Mouse (Mus musculus): ENCODE data around the gene Ralb. TPM values are rescaled to one million over a fixed set of nuclear protein-coding genes. Genes with fewer than 3 reads are reported as not detected.
A peak's percentile ranks its signal among the peaks of the same experiment; 100 is the strongest.

The Ralb gene
- total RNA-seq, 2 experiments from 2014 or later: 54.5 to 69.6 TPM

GRCm38 (mm10) chr1:119494024-119494711, 10.4 kb downstream of the Ralb start:
- DNase-seq: no peak

DNA sequence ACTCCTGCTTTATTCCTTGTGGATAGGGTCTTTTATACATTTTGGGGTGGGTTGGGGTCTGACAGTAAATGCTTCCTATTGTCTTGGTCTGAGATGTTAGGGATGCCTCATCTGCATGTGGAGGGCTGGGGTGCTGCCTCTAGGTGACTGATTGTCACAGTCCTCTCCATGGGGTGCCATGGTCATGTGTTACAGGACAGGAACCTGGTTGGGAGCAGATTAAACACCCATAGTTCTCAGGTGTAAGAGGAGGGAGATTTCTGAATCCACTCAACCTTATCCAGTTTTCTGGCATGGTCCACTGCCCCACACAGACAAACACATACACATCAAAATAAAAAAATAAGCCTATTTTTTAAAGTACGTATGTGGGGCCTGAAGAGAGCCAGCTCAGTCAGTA, 12.1 kb downstream of the Ralb start:
- no peak for DNase-seq

- peak; percentile 93 to 95 for DNase-seq
These were observed 12.5 kb downstream of the Ralb start for GRCm38 (mm10) chr1:119492097-119492496.

DNA sequence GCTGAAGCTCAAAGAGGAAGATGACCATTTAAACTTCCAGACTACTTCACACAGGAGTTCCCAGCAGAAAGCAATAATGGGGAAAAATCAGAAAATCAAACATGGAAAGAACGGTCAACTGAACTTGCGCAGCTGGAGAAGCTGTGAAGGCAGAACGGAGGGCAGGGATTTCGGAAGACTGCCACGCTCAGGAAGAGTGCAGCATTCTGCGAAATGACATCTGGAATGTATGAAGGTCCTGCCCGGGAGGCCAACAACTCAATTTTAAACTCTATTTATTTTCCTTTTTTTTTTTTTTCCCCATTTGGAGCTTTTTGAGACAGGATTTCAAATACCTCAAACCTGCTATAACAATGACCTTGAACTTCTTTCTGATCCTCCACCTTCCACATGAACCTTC, 13.8 kb downstream of the Ralb start:
- no peak for DNase-seq

DNA sequence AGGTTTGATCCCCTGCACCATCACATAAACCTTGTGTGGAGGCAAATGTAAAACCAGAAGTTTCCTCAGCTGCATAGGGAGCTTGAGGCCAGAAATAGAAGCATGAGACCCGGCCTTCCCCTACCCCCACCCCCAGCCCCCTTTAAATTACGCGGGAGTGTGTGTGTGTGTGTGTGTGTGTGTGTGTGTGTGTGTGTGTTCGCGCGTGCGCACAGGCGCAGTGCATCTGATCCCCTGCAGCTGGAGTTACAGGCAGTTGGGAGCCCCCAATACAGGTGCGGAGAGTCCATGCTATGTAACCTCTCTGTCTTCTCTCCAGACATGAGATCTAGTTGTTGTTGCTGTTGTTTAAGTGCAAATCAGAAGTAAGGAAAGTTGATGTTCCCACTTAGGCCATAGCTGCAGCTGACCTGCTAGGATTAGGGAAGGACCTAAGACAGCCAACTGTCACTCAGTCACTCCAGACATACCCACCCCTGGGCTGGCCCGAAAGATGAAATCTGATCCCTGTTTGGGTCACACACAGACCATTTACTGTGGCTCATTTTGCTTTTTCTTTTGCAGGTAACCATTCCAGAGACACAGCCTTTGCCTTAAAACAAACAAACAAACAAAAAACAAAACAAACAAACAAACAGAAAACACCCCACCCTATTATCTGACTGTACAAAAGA, 16.5 kb downstream of the Ralb start:
- DNase-seq: no peak

DNA sequence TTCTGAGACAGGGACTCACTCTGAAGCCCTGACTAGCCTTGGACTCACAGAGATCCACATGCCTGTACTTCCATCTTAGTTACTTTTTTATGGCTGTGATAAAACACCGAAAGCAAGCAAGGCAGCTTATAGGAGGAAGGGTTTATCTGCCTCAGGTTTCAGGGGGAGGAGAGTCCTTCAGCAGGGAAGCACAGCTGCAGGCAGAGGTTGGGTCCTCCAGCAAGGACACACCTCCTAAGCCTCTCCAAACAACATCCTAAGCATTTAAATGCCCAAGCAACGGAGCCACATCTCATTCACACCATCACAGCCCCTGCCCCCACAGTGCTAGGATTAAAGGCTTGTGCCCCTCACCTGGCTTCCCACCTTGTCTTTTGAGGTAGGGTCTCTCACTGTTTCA, 18.8 kb downstream of the Ralb start:
- DNase-seq: no peak

- DNase-seq: peak; percentile 51 to 59
These were observed 20.1 kb downstream of the Ralb start for GRCm38 (mm10) chr1:119484457-119484856.

DNA sequence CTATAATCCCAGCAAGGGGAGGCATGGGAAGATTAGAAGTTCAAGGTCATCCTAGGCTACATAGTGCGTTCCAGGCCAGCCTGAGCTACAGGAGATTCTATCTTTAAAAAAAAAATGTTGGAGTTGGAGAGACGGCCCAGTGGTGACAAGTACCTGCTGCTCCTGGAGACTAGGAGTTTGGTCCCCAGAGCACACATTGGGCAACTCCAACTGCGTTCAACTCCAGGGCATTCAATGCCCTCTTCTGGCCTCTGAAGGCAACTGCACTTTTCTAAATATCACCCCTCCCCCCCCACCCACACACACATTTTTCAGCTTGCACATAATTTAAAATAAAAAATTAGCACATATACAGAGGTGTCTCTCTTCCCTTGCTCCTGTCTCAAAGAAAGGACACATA, 21.7 kb downstream of the Ralb start:
- DNase-seq: no peak

GRCm38 (mm10) chr1:119481205-119481932, 23.2 kb downstream of the Ralb start:
- DNase-seq: no peak

DNA sequence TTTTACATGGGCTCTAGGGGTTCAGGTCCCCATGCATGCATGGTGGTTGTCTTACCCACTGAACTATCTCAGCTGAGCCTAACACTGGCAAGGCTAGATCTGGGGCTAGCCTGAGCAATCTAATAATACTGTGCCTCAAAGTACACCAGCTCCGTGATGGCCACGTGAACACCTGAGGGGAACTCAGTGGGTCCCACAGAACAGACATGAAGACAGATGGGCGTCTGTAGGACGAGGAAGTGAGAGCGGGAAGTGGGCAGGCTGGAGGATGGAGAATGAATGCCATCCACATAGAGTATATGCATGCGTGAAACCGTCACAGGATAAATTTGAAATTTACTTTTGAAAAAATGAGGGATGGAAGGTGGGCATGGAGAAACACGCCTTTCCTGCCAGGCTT, 23.9 kb downstream of the Ralb start:
- no peak for DNase-seq

GRCm38 (mm10) chr1:119479641-119480040, 25.0 kb downstream of the Ralb start:
- peak in 1 of 2 experiments; percentile 56 for DNase-seq

GRCm38 (mm10) chr1:119476905-119477353, 27.7 kb downstream of the Ralb start:
- no peak for DNase-seq

- no peak for DNase-seq
These were observed 29.9 kb downstream of the Ralb start for GRCm38 (mm10) chr1:119474671-119475070.

DNA sequence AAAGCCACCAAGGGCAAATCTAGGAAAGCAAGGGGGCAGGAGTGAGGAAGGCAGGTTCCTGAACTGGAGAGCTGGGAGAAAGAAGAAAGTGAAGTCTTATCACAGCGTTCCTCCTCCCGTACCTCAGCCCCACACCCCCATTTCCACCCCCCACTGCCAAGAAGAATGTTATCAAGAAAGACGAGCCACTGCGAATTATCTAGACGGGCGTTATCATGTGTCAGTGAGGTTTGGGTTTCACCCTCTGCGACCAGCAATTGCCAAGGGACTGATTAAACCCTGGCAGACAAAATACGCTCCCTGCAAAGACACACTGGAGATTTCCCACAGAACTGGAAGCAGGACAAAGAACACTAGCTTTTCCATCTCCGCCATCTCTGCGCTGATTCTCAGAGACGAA, 31.9 kb downstream of the Ralb start:
- DNase-seq: no peak

- no peak for DNase-seq
These were observed 32.7 kb downstream of the Ralb start for GRCm38 (mm10) chr1:119471793-119472396.

GRCm38 (mm10) chr1:119463386-119463785, 41.2 kb downstream of the Ralb start:
- DNase-seq: peak; percentile 66 to 69

DNA sequence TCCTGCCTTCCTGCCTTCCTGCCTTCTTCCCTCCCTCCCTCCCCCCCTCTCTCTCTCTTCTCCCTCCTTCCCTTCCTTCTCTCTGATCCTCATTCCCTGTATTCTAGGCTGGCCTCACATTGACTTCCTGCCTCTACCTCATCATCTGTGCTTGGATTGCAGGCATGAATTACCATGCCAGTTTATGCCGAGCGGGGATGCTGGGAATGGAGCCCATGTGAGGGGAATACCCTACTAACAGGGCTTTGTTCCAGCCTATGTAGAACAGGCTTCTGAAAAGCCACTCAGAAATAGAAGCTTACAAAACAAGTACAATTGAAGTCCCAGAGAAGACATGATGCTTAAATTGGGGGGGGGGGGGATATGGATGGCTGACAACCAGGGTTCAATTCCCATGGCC, 44.5 kb downstream of the Ralb start:
- DNase-seq: no peak

- DNase-seq: peak; percentile 71 to 76
These were observed 46.5 kb downstream of the Ralb start for GRCm38 (mm10) chr1:119457993-119458605.

GRCm38 (mm10) chr1:119457528-119457855, 47.1 kb downstream of the Ralb start:
- peak; percentile 39 to 41 for DNase-seq

- DNase-seq: no peak
These were observed 47.7 kb downstream of the Ralb start for GRCm38 (mm10) chr1:119456671-119457527.

- peak; percentile 34 to 45 for DNase-seq
These were observed 50.9 kb downstream of the Ralb start for GRCm38 (mm10) chr1:119453731-119454130.

All from adrenal gland, postnatal 36 days (tissue).